Mouse (Mus musculus) MEL (cell line): Measurements from ENCODE around the gene Gmds. TPM values are rescaled to one million over a fixed set of nuclear protein-coding genes. Genes with fewer than 3 reads are reported as not detected.

Experiments
- DNase-seq: peaks from one replicate; pipeline ENCODE4 v3.0.0; 2011; ENCODE audit warnings: low read depth, low spot score
- H3K27ac ChIP-seq: 2 replicates; pipeline ENCODE4 v1.5.1; 2012; ENCODE audit warnings: low read depth, mild to moderate bottlenecking, control low read depth, low read length, moderate library complexity; ENCODE audit not compliant: control insufficient read depth
- H3K27me3 ChIP-seq, 2 experiments: fragments of 150-350 bp in 1 of 2; sonication (generic) in 1 of 2; 2 replicates each; pipeline ENCODE4 v1.6.1; 2012; ENCODE audit warnings: low read length in 2 of 2, mild to moderate bottlenecking in 2 of 2, improper control_type of control experiment in 1 of 2, moderate library complexity in 1 of 2; ENCODE audit not compliant: insufficient read depth in 2 of 2, control insufficient read depth in 1 of 2
- H3K36me3 ChIP-seq, 2 experiments: 2 replicates each; pipeline ENCODE4 v1.6.1; 2012 to 2014; ENCODE audit warnings: low read length in 2 of 2, improper control_type of control experiment in 1 of 2, inconsistent platforms in 1 of 2, mild to moderate bottlenecking in 1 of 2; ENCODE audit not compliant: insufficient read depth in 2 of 2, control insufficient read depth in 1 of 2
- H3K4me1 ChIP-seq, 2 experiments: fragments of 150-350 bp in 1 of 2; sonication (generic) in 1 of 2; 2 replicates each; pipeline ENCODE4 v1.6.1; 2012; ENCODE audit warnings: low read length in 2 of 2, improper control_type of control experiment in 1 of 2, mild to moderate bottlenecking in 1 of 2; ENCODE audit not compliant: insufficient read depth in 2 of 2, control insufficient read depth in 1 of 2
- H3K4me3 ChIP-seq, 2 experiments: fragments of 150-350 bp in 1 of 2; sonication (generic) in 1 of 2; 2 replicates each; pipeline ENCODE4 v1.5.1; 2012; ENCODE audit warnings: low read depth in 2 of 2, low read length in 2 of 2, mild to moderate bottlenecking in 2 of 2, moderate library complexity in 2 of 2, control low read depth in 1 of 2, improper control_type of control experiment in 1 of 2; ENCODE audit not compliant: control insufficient read depth in 1 of 2, insufficient read depth in 1 of 2
- H3K79me2 ChIP-seq: 2 replicates; pipeline ENCODE4 v1.6.1; 2012; ENCODE audit warnings: mild to moderate bottlenecking, low read length, moderate library complexity; ENCODE audit not compliant: control insufficient read depth, poor library complexity, insufficient read depth
- H3K9ac ChIP-seq: 2 replicates; pipeline ENCODE4 v1.6.1; 2012; ENCODE audit warnings: low read depth, mild to moderate bottlenecking, control low read depth, low read length, moderate library complexity; ENCODE audit not compliant: control insufficient read depth, poor library complexity, severe bottlenecking
- H3K9me3 ChIP-seq: fragments of 150-350 bp; sonication (generic); replicated peaks from 2 replicates; pipeline ENCODE4 v1.6.1; 2012; ENCODE audit warnings: mild to moderate bottlenecking, low read length, improper control_type of control experiment, moderate library complexity; ENCODE audit not compliant: insufficient read depth
- CHD1 ChIP-seq: IDR thresholded peaks from 2 replicates; pipeline ENCODE4 v1.6.1; 2012; ENCODE audit warnings: low read depth, mild to moderate bottlenecking, inconsistent platforms, low read length, improper control_type of control experiment
- CHD2 ChIP-seq: IDR thresholded peaks from 2 replicates; pipeline ENCODE4 v1.6.1; 2011; ENCODE audit warnings: low read length, improper control_type of control experiment
- CTCF ChIP-seq, 3 experiments: IDR thresholded peaks in 2 of 3; conservative IDR thresholded peaks in 1 of 3; 2 replicates each; pipeline ENCODE4 v1.5.1; 2011 to 2012; ENCODE audit warnings: low read length in 3 of 3, low read depth in 2 of 3, mild to moderate bottlenecking in 2 of 3, improper control_type of control experiment in 1 of 3, inconsistent platforms in 1 of 3, mixed read lengths in 1 of 3, moderate library complexity in 1 of 3; ENCODE audit not compliant: control insufficient read depth in 1 of 3, insufficient read depth in 1 of 3, poor library complexity in 1 of 3, severe bottlenecking in 1 of 3
- E2F4 ChIP-seq: IDR thresholded peaks from 2 replicates; pipeline ENCODE4 v1.6.1; 2011; ENCODE audit warnings: low read depth, low read length, improper control_type of control experiment, borderline replicate concordance
- ELF1 ChIP-seq: IDR thresholded peaks from 2 replicates; pipeline ENCODE4 v1.6.1; 2014; ENCODE audit warnings: low read depth, mild to moderate bottlenecking, inconsistent platforms, low read length, improper control_type of control experiment, moderate library complexity
- EP300 ChIP-seq, 2 experiments: IDR thresholded peaks; 2 replicates each; pipeline ENCODE4 v1.6.1; 2011; ENCODE audit warnings: improper control_type of control experiment in 2 of 2, low read length in 2 of 2, low read depth in 1 of 2, mild to moderate bottlenecking in 1 of 2
- GABPA ChIP-seq: IDR thresholded peaks from 2 replicates; pipeline ENCODE4 v1.6.1; 2012; ENCODE audit warnings: low read depth, mild to moderate bottlenecking, inconsistent platforms, low read length, improper control_type of control experiment, moderate library complexity
- GATA1 ChIP-seq: IDR thresholded peaks from 2 replicates; pipeline ENCODE4 v1.6.1; 2011; ENCODE audit warnings: low read depth, low read length, improper control_type of control experiment
- HCFC1 ChIP-seq: IDR thresholded peaks from 2 replicates; pipeline ENCODE4 v1.6.1; 2012; ENCODE audit warnings: low read depth, mild to moderate bottlenecking, inconsistent platforms, low read length, improper control_type of control experiment, moderate library complexity
- JUND ChIP-seq: IDR thresholded peaks from 2 replicates; pipeline ENCODE4 v1.6.1; 2011; ENCODE audit warnings: low read depth, mild to moderate bottlenecking, improper control_type of control experiment, low read length
- KAT2A ChIP-seq: conservative IDR thresholded peaks from 2 replicates; pipeline ENCODE4 v1.6.1; 2012; ENCODE audit warnings: low read depth, low read length, improper control_type of control experiment, inconsistent platforms
- MAFK ChIP-seq: IDR thresholded peaks from 2 replicates; pipeline ENCODE4 v1.6.1; 2011; ENCODE audit warnings: low read depth, mild to moderate bottlenecking, low read length, improper control_type of control experiment, borderline replicate concordance
- MAZ ChIP-seq: IDR thresholded peaks from 2 replicates; pipeline ENCODE4 v1.6.1; 2012; ENCODE audit warnings: low read depth, mild to moderate bottlenecking, inconsistent platforms, low read length, improper control_type of control experiment
- MEF2A ChIP-seq: IDR thresholded peaks from 2 replicates; pipeline ENCODE4 v1.6.1; 2014; ENCODE audit warnings: low read depth, mild to moderate bottlenecking, inconsistent platforms, low read length, improper control_type of control experiment; ENCODE audit not compliant: poor library complexity, insufficient replicate concordance, severe bottlenecking; ENCODE audit errors: extremely low read depth
- MYB ChIP-seq: IDR thresholded peaks from 2 replicates; pipeline ENCODE4 v1.6.1; 2011; ENCODE audit warnings: mild to moderate bottlenecking, low read depth, low read length, improper control_type of control experiment
- NELFE ChIP-seq: IDR thresholded peaks from 2 replicates; pipeline ENCODE4 v1.6.1; 2011; ENCODE audit warnings: low read depth, low read length, improper control_type of control experiment
- POLR2A ChIP-seq, 2 experiments: IDR thresholded peaks; 2 replicates each; pipeline ENCODE4 v1.6.1; 2011 to 2012; ENCODE audit warnings: low read length in 2 of 2, mild to moderate bottlenecking in 2 of 2, control low read depth in 1 of 2, improper control_type of control experiment in 1 of 2, low read depth in 1 of 2, moderate library complexity in 1 of 2; ENCODE audit not compliant: control insufficient read depth in 1 of 2, insufficient read depth in 1 of 2, poor library complexity in 1 of 2
- POLR2AphosphoS2 ChIP-seq: IDR thresholded peaks from 2 replicates; pipeline ENCODE4 v1.6.1; 2011; ENCODE audit warnings: low read length, improper control_type of control experiment
- RCOR1 ChIP-seq: IDR thresholded peaks from 2 replicates; pipeline ENCODE4 v1.6.1; 2012; ENCODE audit warnings: low read depth, mild to moderate bottlenecking, inconsistent platforms, low read length, improper control_type of control experiment
- SIN3A ChIP-seq: IDR thresholded peaks from 2 replicates; pipeline ENCODE4 v1.6.1; 2012; ENCODE audit warnings: low read length, improper control_type of control experiment, inconsistent platforms
- TAL1 ChIP-seq: IDR thresholded peaks from 2 replicates; pipeline ENCODE4 v1.6.1; 2012; ENCODE audit warnings: mild to moderate bottlenecking, inconsistent platforms, low read length, moderate library complexity, mixed read lengths
- TCF12 ChIP-seq: IDR thresholded peaks from 2 replicates; pipeline ENCODE4 v1.6.1; 2014; ENCODE audit warnings: low read depth, mild to moderate bottlenecking, inconsistent platforms, low read length, improper control_type of control experiment, moderate library complexity
- USF2 ChIP-seq, 2 experiments: IDR thresholded peaks; 2 replicates each; pipeline ENCODE4 v1.6.1; 2011 to 2012; ENCODE audit warnings: improper control_type of control experiment in 2 of 2, low read length in 2 of 2, borderline replicate concordance in 1 of 2, inconsistent platforms in 1 of 2, low read depth in 1 of 2, mild to moderate bottlenecking in 1 of 2; ENCODE audit not compliant: insufficient read depth in 1 of 2
- ZC3H11A ChIP-seq: IDR thresholded peaks from 2 replicates; pipeline ENCODE4 v1.6.1; 2012; ENCODE audit warnings: low read depth, mild to moderate bottlenecking, inconsistent platforms, low read length, improper control_type of control experiment
- ZMIZ1 ChIP-seq: IDR thresholded peaks from 2 replicates; pipeline ENCODE4 v1.6.1; 2012; ENCODE audit warnings: low read depth, mild to moderate bottlenecking, inconsistent platforms, low read length, improper control_type of control experiment, moderate library complexity
- ZNF384 ChIP-seq: IDR thresholded peaks from 2 replicates; pipeline ENCODE4 v1.6.1; 2012; ENCODE audit warnings: low read depth, mild to moderate bottlenecking, inconsistent platforms, low read length, improper control_type of control experiment
- polyA plus RNA-seq, 2 experiments: library from polyadenylated mRNA; stranded (reverse) in 1 of 2; unstranded in 1 of 2; fragments of >175 nt in 1 of 2; fragments of >200 nt in 1 of 2; gene quantifications; 2 replicates each; pipeline versions ENCODE4 v1.2.1 to v1.2.4; 2012; ENCODE audit warnings: low replicate concordance in 2 of 2, low read depth in 1 of 2; ENCODE audit not compliant: insufficient read length in 2 of 2, insufficient read depth in 1 of 2, missing spikeins in 1 of 2
- total RNA-seq: library from RNA; depleted of rRNA; stranded (reverse); fragments of 300-350 nt; gene quantifications from 2 replicates; pipeline ENCODE4 v1.2.3, GENCODE M21; 2012

Gene Gmds
- total and polyA plus RNA-seq, 3 experiments = 17.4 to 32.2 TPM; not detected in 1

DNA sequence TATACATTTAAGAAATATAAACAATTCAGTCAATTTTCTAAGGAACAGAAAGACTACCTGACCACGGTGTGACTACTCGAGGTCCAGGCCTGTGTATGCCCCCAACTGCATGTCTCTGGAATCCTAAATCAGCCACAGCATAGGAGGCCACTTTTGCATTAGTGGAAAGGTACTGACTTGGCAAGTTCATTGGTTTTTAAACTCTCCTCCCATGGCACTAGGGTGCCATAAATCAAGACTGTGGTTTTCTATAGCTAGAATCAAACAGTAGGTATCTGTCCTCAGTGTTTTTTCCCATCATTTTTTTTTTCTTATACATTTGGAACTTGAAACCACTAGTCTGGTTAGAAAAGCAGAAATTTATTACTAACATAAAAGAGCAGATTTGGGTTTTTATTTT lies 68.8 kb downstream of the Gmds start:
- Histone ChIP-seq H3K4me3 (no peak overlapping the region), H3K27ac (no peak overlapping the region), H3K4me1 (peaks cover 0 to 2% of the 10 kb centered on the region in 2 experiments; a peak in 1 of 4 replicates), H3K79me2 (no peaks in the 10 kb centered on the region), H3K27me3 (no peaks in the 10 kb centered on the region), H3K9me3 (no peaks in the 10 kb centered on the region), H3K9ac (no peak overlapping the region), H3K36me3 (peaks cover 0 to 9% of the 10 kb centered on the region in 2 experiments; a peak in 2 of 4 replicates)
- DNase-seq = no peak
- TF ChIP-seq RCOR1 = no peak
- no peak for TF ChIP-seq KAT2A
- TF ChIP-seq USF2 (IDR thresholded peaks at IDR 0.05; ENCODE audit: borderline replicate concordance in 1 of 2, insufficient read depth in 1 of 2, low read depth in 1 of 2, low read length in 2 of 2) = no peak
- TF ChIP-seq NELFE = no peak
- TF ChIP-seq POLR2A (IDR thresholded peaks at IDR 0.05; ENCODE audit: control insufficient read depth in 1 of 2, insufficient read depth in 1 of 2, low read depth in 1 of 2, low read length in 2 of 2, poor library complexity in 1 of 2) = no peak
- TF ChIP-seq SIN3A = no peak
- no peak for TF ChIP-seq EP300 (IDR thresholded peaks at IDR 0.05; ENCODE audit: low read depth in 1 of 2, low read length in 2 of 2)
- no peak for TF ChIP-seq JUND
- no peak for TF ChIP-seq ZMIZ1
- TF ChIP-seq POLR2AphosphoS2 = no peak
- TF ChIP-seq MAFK = no peak

DNA sequence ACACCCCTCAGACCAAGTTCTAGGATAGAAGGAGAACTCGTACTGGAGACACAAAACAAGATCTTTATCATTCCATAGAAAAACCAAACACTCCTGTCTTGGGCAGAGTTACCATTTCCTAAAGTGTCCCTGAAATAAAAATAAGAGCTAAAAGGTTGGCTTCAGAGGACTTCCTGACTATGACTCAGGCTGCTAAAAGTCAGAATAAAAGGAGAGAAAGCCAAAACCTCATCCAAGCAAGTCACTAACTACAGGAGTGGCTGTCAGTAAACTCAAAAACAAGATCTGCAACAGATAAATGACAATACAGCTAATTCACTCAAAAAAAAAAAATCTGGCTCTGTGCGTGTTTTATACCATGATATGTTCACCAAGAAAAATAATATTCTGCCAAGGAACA lies 69.3 kb downstream of the Gmds start:
- H3K36me3 ChIP-seq = peaks cover 0 to 10% of the 10 kb centered on the region in 2 experiments; a peak in 2 of 4 replicates
- no peak overlapping the region for H3K9ac ChIP-seq
- no peak for DNase-seq
- no peak overlapping the region for H3K27ac ChIP-seq
- no peaks in the 10 kb centered on the region for H3K9me3 ChIP-seq
- H3K79me2 ChIP-seq = no peaks in the 10 kb centered on the region
- no peak overlapping the region for H3K4me3 ChIP-seq
- H3K4me1 ChIP-seq = peaks cover 2 to 3% of the 10 kb centered on the region in 2 experiments; a peak in 3 of 4 replicates
- no peak for TF ChIP-seq TCF12
- TF ChIP-seq ZNF384 = 0 out of 2 replicates have a peak, but pooled peaks have one; percentile 30
- no peak for TF ChIP-seq HCFC1
- no peak for TF ChIP-seq CHD2
- TF ChIP-seq, all 39 proteins: peak for 1
- H3K27me3 ChIP-seq = no peaks in the 10 kb centered on the region

DNA sequence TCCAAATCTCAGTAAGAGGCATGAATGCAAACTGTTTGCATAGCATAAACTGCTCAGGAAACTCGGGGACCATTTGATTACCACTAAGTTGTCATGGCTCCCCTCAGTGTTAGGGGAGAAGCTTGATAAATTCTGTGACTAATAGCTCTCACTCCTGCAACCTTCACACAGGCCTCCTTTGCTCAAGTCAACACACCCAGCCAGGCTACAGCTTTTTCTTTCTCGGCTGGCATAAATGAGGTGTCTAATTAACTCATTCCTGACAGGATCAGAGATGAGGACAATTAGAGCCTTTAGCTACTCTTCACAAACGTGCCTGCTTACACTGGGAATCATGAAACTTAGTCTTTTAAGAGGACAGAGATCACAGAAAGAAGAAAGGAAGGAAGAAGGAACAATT lies 70.3 kb downstream of the Gmds start:
- peaks cover 0 to 10% of the 10 kb centered on the region in 2 experiments; a peak in 2 of 4 replicates for H3K36me3 ChIP-seq
- H3K27me3 ChIP-seq = no peaks in the 10 kb centered on the region
- no peaks in the 10 kb centered on the region for H3K79me2 ChIP-seq
- no peak overlapping the region for H3K9ac ChIP-seq
- no peaks in the 10 kb centered on the region for H3K9me3 ChIP-seq
- no peak overlapping the region for H3K4me3 ChIP-seq
- peaks cover 2 to 3% of the 10 kb centered on the region in 2 experiments; a peak in 3 of 4 replicates for H3K4me1 ChIP-seq
- no peak overlapping the region for H3K27ac ChIP-seq
- DNase-seq = no peak
- no peak for TF ChIP-seq TCF12
- TF ChIP-seq JUND = no peak
- no peak for TF ChIP-seq MYB
- no peak for TF ChIP-seq SIN3A
- TF ChIP-seq MEF2A = no peak
- TF ChIP-seq ZC3H11A = no peak
- TF ChIP-seq ZNF384 = no peak
- TF ChIP-seq GABPA = no peak
- no peak for TF ChIP-seq GATA1
- TF ChIP-seq ELF1 = no peak
- TF ChIP-seq E2F4 = no peak
- no peak for TF ChIP-seq CTCF (IDR thresholded peaks at IDR 0.05 in 2 of 3, conservative IDR thresholded peaks at IDR 0.05 in 1 of 3; ENCODE audit: control insufficient read depth in 1 of 3, insufficient read depth in 1 of 3, low read depth in 2 of 3, low read length in 3 of 3, poor library complexity in 1 of 3, severe bottlenecking in 1 of 3)
- no peak for TF ChIP-seq MAZ
- no peak for TF ChIP-seq TAL1
- TF ChIP-seq CHD1 = no peak
